Mouse (Mus musculus) adrenal gland, adult 10 weeks (tissue): ENCODE data around the gene Btbd8. TPM values are rescaled to one million over a fixed set of nuclear protein-coding genes. Genes with fewer than 3 reads are reported as not detected.

Source experiments
- polyA plus RNA-seq: library from polyadenylated mRNA; stranded (reverse); fragments of 350-450 nt; fragmentation: Illumina TruSeq; extraction: RNeasy Lipid Tissue Mini Kit (QIAGEN cat#74804); gene quantifications from one replicate; pipeline ENCODE4 v1.2.3, GENCODE M21; 2014; ENCODE audit warnings: low read depth, low replicate concordance

Gene Btbd8
- polyA plus RNA-seq: 12.5 TPM

GRCm38 (mm10) chr5:107437464-107438281 is at the start of gene Btbd8:
Btbd8 (plus strand) TSS chr5:107437997.

GRCm38 (mm10) chr5:107402436-107402835 is 35.4 kb upstream of the Btbd8 start, which contains the start of gene Ephx4:
Ephx4 (plus strand) TSS chr5:107402736.

GRCm38 (mm10) chr5:107431249-107431648 is 6.5 kb upstream of the Btbd8 start, which contains the start of gene Lpcat2b:
Lpcat2b (plus strand) TSS chr5:107431549.

GRCm38 (mm10) chr5:107507321-107507720 is 69.5 kb downstream of the Btbd8 start, which contains the start of gene Gm42669:
Gm42669 (plus strand) TSS chr5:107507621.

GRCm38 (mm10) chr5:107534581-107534980 is 96.8 kb downstream of the Btbd8 start, which contains the start of gene 1700028K03Rik:
1700028K03Rik (plus strand) TSS chr5:107534709.

Other genes starting within 250 kb of the Btbd8 start
- 168 TPM for gene Tgfbr3, start 148.4 kb upstream of the Btbd8 start, polyA plus RNA-seq
- 8.0 TPM for gene Brdt, start 106.8 kb upstream of the Btbd8 start, polyA plus RNA-seq
- gene Ephx4, start 35.3 kb upstream of the Btbd8 start, polyA plus RNA-seq: 2.7 TPM
- gene Lpcat2b, start 6.4 kb upstream of the Btbd8 start, polyA plus RNA-seq: not detected
- gene Gm42669, start 69.6 kb downstream of the Btbd8 start, polyA plus RNA-seq: not detected
- not detected for gene 1700028K03Rik, start 96.7 kb downstream of the Btbd8 start, polyA plus RNA-seq
- 31.8 TPM for gene Rpap2, start 159.4 kb downstream of the Btbd8 start, polyA plus RNA-seq
- gene Glmn, start 159.9 kb downstream of the Btbd8 start, polyA plus RNA-seq: 33.1 TPM